Mouse (Mus musculus) forebrain, embryonic 16.5 days (tissue): ENCODE measurements at regions not wholly inside any gene's neighbourhood (a gene's known extent, or its start where the extent isn't known, plus 50 kb on each side); places are given as distances from the start of the nearest gene placed in this dataset.

Source experiments
- ATAC-seq: fragments of 200-750 bp; cut with Nextera tagmentation; 2 replicates; pipeline ENCODE4 v1.8.0; 2017; ENCODE audit warnings: mild to moderate bottlenecking, moderate library complexity
- H3K27ac ChIP-seq: fragments of 300-500 bp; sonication (generic); 2 replicates; pipeline ENCODE4 v1.5.1; 2014; ENCODE audit warnings: low read length, control low read depth
- H3K27me3 ChIP-seq: fragments of 300-500 bp; sonication (generic); replicated peaks from 2 replicates; pipeline ENCODE4 v1.6.1; 2014; ENCODE audit warnings: low read length; ENCODE audit not compliant: control insufficient read depth, insufficient read depth
- H3K36me3 ChIP-seq: fragments of 300-500 bp; sonication (generic); 2 replicates; pipeline ENCODE4 v1.6.1; 2014; ENCODE audit not compliant: control insufficient read depth, insufficient read depth
- H3K4me1 ChIP-seq: fragments of 300-500 bp; sonication (generic); replicated peaks from 2 replicates; pipeline ENCODE4 v1.6.1; 2014; ENCODE audit warnings: low read length; ENCODE audit not compliant: control insufficient read depth, insufficient read depth
- H3K4me2 ChIP-seq: fragments of 300-500 bp; sonication (generic); 2 replicates; pipeline ENCODE4 v1.6.1; 2014; ENCODE audit warnings: mild to moderate bottlenecking, low read length, control low read depth
- H3K4me3 ChIP-seq: fragments of 300-500 bp; sonication (generic); replicated peaks from 2 replicates; pipeline ENCODE4 v1.5.1; 2014; ENCODE audit warnings: mild to moderate bottlenecking, low read length, control low read depth
- H3K9ac ChIP-seq: fragments of 300-500 bp; sonication (generic); replicated peaks from 2 replicates; pipeline ENCODE4 v1.6.1; 2014; ENCODE audit warnings: low read depth, low read length, control low read depth
- H3K9me3 ChIP-seq: fragments of 300-500 bp; sonication (generic); 2 replicates; pipeline ENCODE4 v1.6.1; 2016; ENCODE audit warnings: low read length; ENCODE audit not compliant: control insufficient read depth
- WGBS: fragments of 180-500 bp; shearing (Covaris S2); extraction: QIAGEN DNeasy Blood & Tissue Kit; methylation state at CpG from one replicate; pipeline ENCODE4 v1.1.7; 2014; 5-methylcytosine and 5-hydroxymethylcytosine counted together

GRCm38 (mm10) chr12:107724467-107724866 is 236.0 kb downstream of the 3110018I06Rik start:
- no peak overlapping the region for H3K9ac ChIP-seq
- ATAC-seq, result no peak
- no peaks in the 10 kb centered on the region for H3K4me1 ChIP-seq
- H3K9me3 ChIP-seq, result no peaks in the 10 kb centered on the region
- H3K4me3 ChIP-seq, result no peak overlapping the region
- H3K27me3 ChIP-seq, result no peaks in the 10 kb centered on the region
- no peak overlapping the region for H3K4me2 ChIP-seq
- WGBS, result 54% methylated on average over 8 of the region's 8 CpGs
- H3K27ac ChIP-seq, result no peak overlapping the region
- no peaks in the 10 kb centered on the region for H3K36me3 ChIP-seq

GRCm38 (mm10) chr12:107728865-107729264 is 240.4 kb downstream of the 3110018I06Rik start:
- Histone ChIP-seq H3K9me3 (peaks cover 4% of the 10 kb centered on the region; the same call in 1 of the 2 replicates), H3K4me3 (no peak overlapping the region), H3K4me1 (no peaks in the 10 kb centered on the region), H3K36me3 (no peaks in the 10 kb centered on the region), H3K4me2 (no peak overlapping the region), H3K9ac (no peak overlapping the region), H3K27ac (no peak overlapping the region), H3K27me3 (no peaks in the 10 kb centered on the region)
- WGBS, result 77% methylated on average over 6 of the region's 6 CpGs
- ATAC-seq, result no peak

DNA sequence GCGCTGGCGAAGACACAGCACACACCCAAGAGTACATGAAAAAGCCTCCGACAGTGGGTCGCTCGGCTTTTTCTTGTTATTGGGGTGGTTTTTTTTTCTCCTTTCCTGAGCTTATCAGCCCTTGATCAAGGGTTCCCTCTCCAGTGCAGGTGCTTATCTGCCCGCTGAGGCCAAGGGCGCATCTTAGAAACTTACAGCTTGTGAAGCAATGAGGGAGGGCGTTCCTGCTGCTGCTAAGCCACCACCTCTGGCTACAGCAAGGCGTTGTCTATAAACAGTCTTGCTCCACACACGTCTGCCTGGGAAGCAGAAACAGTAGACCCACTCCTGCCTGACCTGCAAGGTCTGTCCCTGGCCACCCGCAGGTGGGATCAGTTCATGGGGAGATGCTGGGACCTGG is 240.9 kb downstream of the 3110018I06Rik start:
- WGBS, result 91% methylated on average over 11 of the region's 11 CpGs
- H3K4me2 ChIP-seq, result no peak overlapping the region
- H3K4me3 ChIP-seq, result no peak overlapping the region
- H3K4me1 ChIP-seq, result no peaks in the 10 kb centered on the region
- H3K9ac ChIP-seq, result no peak overlapping the region
- H3K36me3 ChIP-seq, result no peaks in the 10 kb centered on the region
- no peak for ATAC-seq
- no peaks in the 10 kb centered on the region for H3K27me3 ChIP-seq
- H3K27ac ChIP-seq, result no peak overlapping the region
- H3K9me3 ChIP-seq, result peaks cover 4% of the 10 kb centered on the region; the same call in 1 of the 2 replicates

DNA sequence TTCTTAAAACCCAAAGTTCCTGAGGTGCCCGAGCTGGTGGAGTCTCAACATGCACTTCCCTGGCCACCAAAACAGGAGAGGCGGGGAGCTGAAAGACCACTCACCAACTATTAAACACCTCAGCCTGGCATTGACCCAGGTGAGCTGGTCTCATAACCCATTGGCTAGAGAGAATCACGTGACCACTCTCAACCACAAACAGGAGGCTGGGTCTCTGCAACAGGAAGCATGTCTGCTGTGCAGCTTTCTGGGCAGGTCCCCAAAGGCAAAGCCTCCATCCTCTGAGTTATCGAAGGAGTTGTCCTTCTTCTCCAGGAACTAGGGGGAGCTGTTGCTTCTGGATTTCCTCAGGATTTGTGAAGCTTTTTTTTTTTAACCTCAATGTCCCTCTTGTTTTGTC is 242.5 kb downstream of the 3110018I06Rik start:
- H3K9ac ChIP-seq, result no peak overlapping the region
- H3K27me3 ChIP-seq, result no peaks in the 10 kb centered on the region
- H3K4me1 ChIP-seq, result no peaks in the 10 kb centered on the region
- H3K27ac ChIP-seq, result no peak overlapping the region
- WGBS, result 81% methylated on average over 4 of the region's 4 CpGs
- no peak overlapping the region for H3K4me2 ChIP-seq
- ATAC-seq, result no peak
- peaks cover 4% of the 10 kb centered on the region; the same call in 1 of the 2 replicates for H3K9me3 ChIP-seq
- no peaks in the 10 kb centered on the region for H3K36me3 ChIP-seq
- no peak overlapping the region for H3K4me3 ChIP-seq

DNA sequence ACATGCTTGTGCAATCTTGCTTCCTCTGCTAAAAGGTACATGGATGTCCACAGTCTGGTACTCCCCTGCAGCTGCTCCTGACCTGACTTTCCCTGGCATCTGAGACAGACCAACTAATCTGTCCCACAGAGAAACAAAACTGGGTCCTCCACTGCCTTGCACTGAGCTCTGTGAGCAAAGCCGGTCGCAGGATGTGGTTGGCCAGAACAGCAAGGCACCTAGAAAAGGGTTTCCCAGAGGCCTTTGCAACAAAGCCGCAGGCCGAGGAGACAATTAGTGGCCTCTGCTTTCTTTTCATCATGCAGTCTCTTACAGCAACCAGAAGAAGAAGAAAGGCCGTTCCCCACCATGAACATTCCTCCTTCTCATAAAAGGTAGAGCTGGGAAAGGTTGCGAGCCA is 246.1 kb downstream of the 3110018I06Rik start:
- Histone ChIP-seq H3K4me3 (no peak overlapping the region), H3K9me3 (peaks cover 4% of the 10 kb centered on the region; the same call in 1 of the 2 replicates), H3K27me3 (no peaks in the 10 kb centered on the region), H3K9ac (no peak overlapping the region), H3K36me3 (no peaks in the 10 kb centered on the region), H3K27ac (no peak overlapping the region), H3K4me2 (no peak overlapping the region), H3K4me1 (no peaks in the 10 kb centered on the region)
- ATAC-seq, result no peak
- WGBS, result 83% methylated on average over 6 of the region's 6 CpGs

DNA sequence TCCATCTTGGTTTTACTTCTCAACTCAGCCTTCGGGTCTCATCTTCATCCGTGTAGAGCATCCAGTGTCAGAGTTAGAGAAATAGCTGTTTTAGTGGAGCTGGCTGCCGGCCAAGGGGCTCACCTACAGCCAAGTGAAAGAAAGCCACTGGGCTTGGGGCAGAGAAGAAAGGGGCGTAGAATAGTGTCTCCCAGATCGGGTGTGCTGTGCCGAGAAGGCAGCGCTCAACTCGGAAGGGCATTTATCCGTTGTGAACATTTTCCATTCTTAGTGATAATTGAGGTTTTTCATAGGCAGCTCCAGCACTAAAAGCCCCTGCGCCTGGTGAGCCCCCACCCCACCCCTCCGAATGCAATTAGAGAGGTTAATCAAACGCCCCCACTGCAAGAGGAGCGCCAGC is 254.2 kb downstream of the 3110018I06Rik start:
- Histone ChIP-seq H3K4me1 (peaks cover 6% of the 10 kb centered on the region), H3K9me3 (no peaks in the 10 kb centered on the region), H3K4me2 (peak overlapping the region; percentile 25), H3K36me3 (no peaks in the 10 kb centered on the region), H3K4me3 (no peak overlapping the region), H3K27me3 (no peaks in the 10 kb centered on the region), H3K9ac (0 out of 2 replicates have a peak overlapping the region, but pooled peaks have one; percentile 15), H3K27ac (no peak overlapping the region)
- ATAC-seq, result peak; percentile 38; the same call in 1 of the 2 replicates
- whole genome bisulfite sequencing, result 13% methylated on average over 13 of the region's 13 CpGs

DNA sequence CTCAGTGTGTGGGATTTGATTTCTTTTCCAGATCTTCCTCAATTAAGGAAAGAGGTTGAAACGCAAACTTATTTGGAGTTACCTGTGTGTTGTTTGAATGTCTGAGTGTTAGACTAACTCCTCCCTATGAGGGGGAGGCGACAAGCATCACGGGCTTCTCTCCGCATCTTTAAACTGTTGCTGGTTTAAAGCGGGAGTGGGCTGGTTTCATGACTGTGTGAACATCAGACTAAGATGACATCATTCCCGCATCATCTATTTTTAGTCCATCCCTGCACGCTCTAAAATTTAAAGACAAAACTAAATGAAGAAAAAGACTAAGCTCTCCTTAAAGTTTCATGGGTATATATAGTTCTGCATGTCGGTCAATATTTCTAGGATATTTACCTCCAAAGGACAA is 256.4 kb downstream of the 3110018I06Rik start:
- H3K4me1 ChIP-seq, result peaks cover 6% of the 10 kb centered on the region
- H3K9ac ChIP-seq, result no peak overlapping the region
- H3K36me3 ChIP-seq, result no peaks in the 10 kb centered on the region
- WGBS, result 92% methylated on average over 8 of the region's 8 CpGs
- no peak for ATAC-seq
- no peak overlapping the region for H3K4me3 ChIP-seq
- no peaks in the 10 kb centered on the region for H3K27me3 ChIP-seq
- H3K9me3 ChIP-seq, result no peaks in the 10 kb centered on the region
- no peak overlapping the region for H3K4me2 ChIP-seq
- no peak overlapping the region for H3K27ac ChIP-seq

- peaks cover 7% of the 10 kb centered on the region for H3K4me1 ChIP-seq
- H3K4me3 ChIP-seq, result no peak overlapping the region
- no peak for ATAC-seq
- no peaks in the 10 kb centered on the region for H3K27me3 ChIP-seq
- H3K36me3 ChIP-seq, result no peaks in the 10 kb centered on the region
- H3K9me3 ChIP-seq, result no peaks in the 10 kb centered on the region
- H3K4me2 ChIP-seq, result no peak overlapping the region
- no peak overlapping the region for H3K9ac ChIP-seq
- WGBS, result 84% methylated on average over 18 of the region's 18 CpGs
- H3K27ac ChIP-seq, result no peak overlapping the region
Measured at GRCm38 (mm10) chr12:107748481-107749380, 254.7 kb downstream of the Bcl11b start.

DNA sequence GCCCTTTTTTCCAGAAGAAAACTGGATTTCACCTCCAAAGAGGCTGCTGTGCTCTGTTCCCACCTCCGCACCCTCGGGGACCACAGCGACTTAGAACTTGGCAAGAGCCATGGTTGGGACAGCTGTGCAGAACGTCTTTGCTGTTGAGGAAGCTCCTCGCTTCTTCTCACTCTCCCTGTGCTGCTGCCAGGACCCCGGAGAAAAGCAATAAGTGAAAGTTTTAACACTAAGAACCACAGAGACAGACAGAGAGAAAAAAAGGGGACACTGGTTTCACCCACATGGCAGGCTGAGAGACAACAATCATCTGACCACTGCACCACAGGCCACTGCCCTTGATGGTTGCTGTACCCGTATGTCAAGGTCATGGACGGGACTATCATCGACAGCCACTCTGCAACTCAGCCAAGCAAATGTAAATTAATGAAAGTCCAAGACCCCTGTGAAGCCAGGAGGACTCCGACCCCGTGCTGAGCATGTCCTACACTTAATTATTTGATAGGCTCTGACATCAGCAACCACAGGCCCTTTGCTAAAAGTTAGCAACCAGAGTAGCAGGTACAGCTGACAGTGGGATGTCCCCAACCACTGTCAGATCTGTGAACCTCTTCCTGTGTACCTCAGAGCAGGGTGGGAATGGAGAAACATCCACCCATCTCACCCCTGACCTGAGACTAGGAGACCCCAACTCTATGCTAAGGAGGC is 253.9 kb downstream of the Bcl11b start:
- no peak for ATAC-seq
- Histone ChIP-seq H3K4me3 (no peak overlapping the region), H3K27me3 (no peaks in the 10 kb centered on the region), H3K36me3 (no peaks in the 10 kb centered on the region), H3K4me1 (peaks cover 7% of the 10 kb centered on the region), H3K27ac (no peak overlapping the region), H3K9me3 (no peaks in the 10 kb centered on the region), H3K9ac (no peak overlapping the region), H3K4me2 (no peak overlapping the region)
- WGBS, result 82% methylated on average over 11 of the region's 11 CpGs
